Mouse (Mus musculus): Measurements from ENCODE around the gene Tceal9. TPM values are rescaled to one million over a fixed set of nuclear protein-coding genes. Genes with fewer than 3 reads are reported as not detected.
A peak's percentile ranks its signal among the peaks of the same experiment; 100 is the strongest.

Gene Tceal9
- total and polyA plus RNA-seq, 3 experiments = 75.2 to 113 TPM; not detected in 1

GRCm38 (mm10) chrX:136243181-136243580, 1.7 kb upstream of the Tceal9 start:
- peaks cover 0 to 2% of the 10 kb centered on the region in 2 experiments; a peak in 2 of 4 replicates for H3K4me1 ChIP-seq (ENCODE audit: control insufficient read depth in 1 of 2, insufficient read depth in 2 of 2, low read length in 2 of 2)
- H3K36me3 ChIP-seq (ENCODE audit: control insufficient read depth in 1 of 2, insufficient read depth in 2 of 2, low read length in 2 of 2) = peaks cover 0 to 4% of the 10 kb centered on the region in 2 experiments; a peak in 2 of 4 replicates
- H3K27me3 ChIP-seq (ENCODE audit: control insufficient read depth in 1 of 2, insufficient read depth in 2 of 2, low read length in 2 of 2) = no peaks in the 10 kb centered on the region; a peak in 1 of 4 replicates
- no peak for TF ChIP-seq RCOR1 (IDR thresholded peaks at IDR 0.05; ENCODE audit: low read depth, low read length)
- no peak for TF ChIP-seq USF1 (IDR thresholded peaks at IDR 0.05; ENCODE audit: low read depth, low read length)
- TF ChIP-seq ZMIZ1 (IDR thresholded peaks at IDR 0.05; ENCODE audit: low read depth, low read length) = no peak
- H3K9ac ChIP-seq (ENCODE audit: control insufficient read depth, low read depth, low read length, poor library complexity, severe bottlenecking) = no peak overlapping the region
- H3K4me3 ChIP-seq (ENCODE audit: control insufficient read depth in 1 of 2, insufficient read depth in 1 of 2, low read depth in 2 of 2, low read length in 2 of 2) = no peak overlapping the region
- peaks cover 10% of the 10 kb centered on the region for H3K79me2 ChIP-seq (ENCODE audit: control insufficient read depth, insufficient read depth, low read length, poor library complexity)
- no peak for DNase-seq (ENCODE audit: low read depth, low spot score)
- no peak overlapping the region for H3K27ac ChIP-seq (ENCODE audit: control insufficient read depth, low read depth, low read length)
- no peaks in the 10 kb centered on the region for H3K9me3 ChIP-seq (replicated peaks; ENCODE audit: insufficient read depth, low read length)

- Histone ChIP-seq H3K4me1 (ENCODE audit: control insufficient read depth in 1 of 2, insufficient read depth in 2 of 2, low read length in 2 of 2) (peaks cover 0 to 5% of the 10 kb centered on the region in 2 experiments; a peak in 2 of 4 replicates), H3K27ac (ENCODE audit: control insufficient read depth, low read depth, low read length) (0 out of 2 replicates have a peak overlapping the region, but pooled peaks have one; percentile 35), H3K36me3 (ENCODE audit: control insufficient read depth in 1 of 2, insufficient read depth in 2 of 2, low read length in 2 of 2) (peaks cover 0 to 2% of the 10 kb centered on the region in 2 experiments; a peak in 1 of 4 replicates), H3K79me2 (ENCODE audit: control insufficient read depth, insufficient read depth, low read length, poor library complexity) (peaks cover 10% of the 10 kb centered on the region), H3K4me3 (ENCODE audit: control insufficient read depth in 1 of 2, insufficient read depth in 1 of 2, low read depth in 2 of 2, low read length in 2 of 2) (peak overlapping the region; percentile 89 to 91), H3K9ac (ENCODE audit: control insufficient read depth, low read depth, low read length, poor library complexity, severe bottlenecking) (peak overlapping the region; percentile 84), H3K9me3 (replicated peaks; ENCODE audit: insufficient read depth, low read length) (no peaks in the 10 kb centered on the region), H3K27me3 (ENCODE audit: control insufficient read depth in 1 of 2, insufficient read depth in 2 of 2, low read length in 2 of 2) (no peaks in the 10 kb centered on the region; a peak in 1 of 4 replicates)
- TF ChIP-seq MAZ (IDR thresholded peaks at IDR 0.05; ENCODE audit: low read depth, low read length) (no peak), POLR2AphosphoS2 (IDR thresholded peaks at IDR 0.05; ENCODE audit: low read length) (no peak), JUND (IDR thresholded peaks at IDR 0.05; ENCODE audit: low read depth, low read length) (no peak), KAT2A (conservative IDR thresholded peaks at IDR 0.05; ENCODE audit: low read depth, low read length) (no peak), ZNF384 (IDR thresholded peaks at IDR 0.05; ENCODE audit: low read depth, low read length) (no peak), TCF12 (IDR thresholded peaks at IDR 0.05; ENCODE audit: low read depth, low read length) (no peak), ELF1 (IDR thresholded peaks at IDR 0.05; ENCODE audit: low read depth, low read length) (no peak), MYB (IDR thresholded peaks at IDR 0.05; ENCODE audit: low read depth, low read length) (no peak), GABPA (IDR thresholded peaks at IDR 0.05; ENCODE audit: low read depth, low read length) (no peak), CHD1 (IDR thresholded peaks at IDR 0.05; ENCODE audit: low read depth, low read length) (no peak), RAD21 (IDR thresholded peaks at IDR 0.05; ENCODE audit: low read depth, low read length) (no peak), TAL1 (IDR thresholded peaks at IDR 0.05; ENCODE audit: low read length) (no peak), MAFK (IDR thresholded peaks at IDR 0.05; ENCODE audit: borderline replicate concordance, low read depth, low read length) (no peak), ZC3H11A (IDR thresholded peaks at IDR 0.05; ENCODE audit: low read depth, low read length) (no peak), CTCF (IDR thresholded peaks at IDR 0.05 in 2 of 3, conservative IDR thresholded peaks at IDR 0.05 in 1 of 3; ENCODE audit: control insufficient read depth in 1 of 3, insufficient read depth in 1 of 3, low read depth in 2 of 3, low read length in 3 of 3, poor library complexity in 1 of 3, severe bottlenecking in 1 of 3) (no peak), USF2 (IDR thresholded peaks at IDR 0.05; ENCODE audit: borderline replicate concordance in 1 of 2, insufficient read depth in 1 of 2, low read depth in 1 of 2, low read length in 2 of 2) (no peak), POLR2AphosphoS5 (IDR thresholded peaks at IDR 0.05; ENCODE audit: borderline replicate concordance, low read depth, low read length) (no peak), NRF1 (IDR thresholded peaks at IDR 0.05; ENCODE audit: insufficient read depth, low read depth, low read length, poor library complexity, severe bottlenecking) (no peak), POLR2A (IDR thresholded peaks at IDR 0.05; ENCODE audit: control insufficient read depth in 1 of 2, insufficient read depth in 1 of 2, low read depth in 1 of 2, low read length in 2 of 2, poor library complexity in 1 of 2) (no peak), ZMIZ1 (IDR thresholded peaks at IDR 0.05; ENCODE audit: low read depth, low read length) (no peak)
- DNase-seq (ENCODE audit: low read depth, low spot score) = peak; percentile 28
Measured at GRCm38 (mm10) chrX:136245521-136246071, 717 bp downstream of the Tceal9 start.
